Mouse (Mus musculus): ENCODE measurements at regions not wholly inside any gene's neighbourhood (a gene's known extent, or its start where the extent isn't known, plus 50 kb on each side); places are given as distances from the start of the nearest gene placed in this dataset.
"Not testable (repeated sequence)": the region's sequence is repeated elsewhere in the genome, so short reads cannot be mapped to it uniquely, and the experiment has no call there.

DNA sequence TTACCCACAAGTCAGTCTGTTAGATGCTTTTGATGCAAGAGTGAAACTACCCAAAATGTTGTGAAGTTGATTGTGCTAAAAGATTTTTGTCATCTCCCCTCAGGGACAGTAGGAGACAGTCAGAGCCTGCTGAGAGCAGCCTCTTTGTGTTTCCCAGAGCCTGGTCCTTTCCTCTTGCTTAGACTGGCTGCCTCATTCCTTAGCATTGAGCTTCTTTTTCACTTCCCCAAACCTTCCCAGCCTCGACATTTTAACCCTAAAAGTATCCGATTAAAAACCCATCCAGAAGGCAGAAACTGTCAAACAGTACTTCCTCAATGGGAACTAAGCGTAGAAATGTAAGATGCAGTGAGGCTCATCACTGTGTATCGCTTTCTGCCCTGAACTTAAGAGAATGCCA, 104.0 kb upstream of the Gadl1 start:
- DNase-seq: no peak

DNA sequence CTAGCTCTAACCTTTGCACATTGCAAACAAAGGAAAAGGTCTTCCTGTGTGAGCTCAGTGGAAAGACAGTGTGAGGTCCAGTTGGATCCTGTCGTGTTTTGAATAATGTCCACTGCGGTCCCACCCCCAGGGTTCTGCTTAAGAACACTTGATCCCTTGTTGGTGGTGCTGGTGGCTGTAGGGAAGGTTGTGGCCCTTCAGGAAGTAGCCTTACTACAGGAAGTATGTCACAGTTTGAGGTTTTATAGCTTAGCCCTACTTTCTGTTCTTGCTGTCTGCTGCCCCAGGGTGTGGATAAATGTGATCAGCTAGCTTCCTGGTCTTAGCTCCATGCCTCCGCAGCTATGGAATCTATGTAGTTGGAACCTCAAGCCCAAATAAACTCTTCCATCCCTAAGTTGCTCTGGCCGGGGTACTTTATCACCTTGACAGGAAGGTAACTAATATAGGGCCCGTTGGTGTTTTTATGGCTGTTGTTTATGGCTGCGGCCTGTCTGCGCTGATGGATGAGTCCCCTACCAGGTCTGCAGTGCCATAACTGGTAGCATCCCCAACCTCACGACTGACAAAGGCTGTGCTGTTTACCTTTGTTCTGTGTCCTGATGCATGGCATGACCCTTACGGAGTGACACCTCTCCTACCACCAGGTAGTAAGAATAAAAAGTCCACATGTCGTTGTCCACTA, 103.1 kb upstream of the Gadl1 start:
- DNase-seq: no peak

DNA sequence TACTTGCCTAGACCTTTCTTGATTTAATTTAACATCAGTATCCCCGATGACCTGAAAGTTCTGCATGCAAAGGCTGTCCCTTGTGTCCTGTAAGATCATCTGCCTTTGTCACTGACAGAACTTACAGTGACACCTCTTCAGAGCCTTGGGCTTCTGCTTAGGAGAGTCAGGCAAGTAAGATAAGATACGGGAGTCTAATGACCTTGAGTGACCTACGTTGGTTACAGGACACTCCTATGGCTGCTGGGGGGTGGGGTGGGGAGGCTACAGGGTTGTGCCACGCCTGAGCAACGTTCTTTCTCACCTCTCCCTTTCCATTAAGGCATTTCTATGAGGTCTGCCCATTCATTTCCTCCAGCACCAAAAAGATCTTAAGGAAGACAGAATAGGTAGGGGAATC, 69.1 kb upstream of the Gadl1 start:
- no peak for DNase-seq

DNA sequence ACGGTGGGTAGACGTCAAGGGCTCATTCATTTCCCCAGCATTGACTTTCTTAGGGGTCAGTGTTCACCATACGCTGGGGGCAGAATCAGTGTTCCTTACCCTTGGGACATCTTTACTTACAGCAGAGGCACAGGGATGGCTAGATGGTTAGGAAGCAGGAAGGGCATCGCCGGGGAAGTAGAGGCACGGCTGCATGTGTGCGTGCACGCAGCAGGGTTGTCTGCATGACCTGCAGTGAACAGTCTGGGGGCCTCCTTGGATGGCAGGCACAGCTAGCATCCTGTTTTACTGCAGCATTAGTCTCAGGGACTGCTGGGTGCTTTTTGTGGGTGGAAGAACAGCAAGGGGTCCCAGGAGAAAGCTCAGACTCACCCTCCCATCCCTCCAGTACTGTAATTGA, 68.5 kb upstream of the Gadl1 start:
- no peak for DNase-seq

DNA sequence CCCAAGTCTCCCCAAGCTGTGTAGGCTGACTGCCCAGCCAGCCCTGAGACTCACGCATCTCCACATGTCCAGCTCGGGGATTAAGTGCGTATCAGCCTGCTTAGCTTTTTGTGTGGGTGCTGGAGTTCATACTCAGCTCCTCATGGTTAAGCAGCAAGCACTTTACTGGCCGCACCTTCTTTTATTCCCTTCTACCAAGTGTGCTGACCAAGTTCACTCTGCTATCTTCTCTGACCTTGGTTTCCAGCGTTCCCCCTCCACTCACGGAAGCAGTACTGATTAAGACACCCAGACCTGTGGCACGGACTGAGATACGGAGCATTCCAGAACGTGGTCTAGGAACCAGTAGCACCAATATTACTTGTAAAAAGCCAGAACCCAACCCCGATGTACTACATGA, 67.6 kb upstream of the Gadl1 start:
- no peak for DNase-seq

DNA sequence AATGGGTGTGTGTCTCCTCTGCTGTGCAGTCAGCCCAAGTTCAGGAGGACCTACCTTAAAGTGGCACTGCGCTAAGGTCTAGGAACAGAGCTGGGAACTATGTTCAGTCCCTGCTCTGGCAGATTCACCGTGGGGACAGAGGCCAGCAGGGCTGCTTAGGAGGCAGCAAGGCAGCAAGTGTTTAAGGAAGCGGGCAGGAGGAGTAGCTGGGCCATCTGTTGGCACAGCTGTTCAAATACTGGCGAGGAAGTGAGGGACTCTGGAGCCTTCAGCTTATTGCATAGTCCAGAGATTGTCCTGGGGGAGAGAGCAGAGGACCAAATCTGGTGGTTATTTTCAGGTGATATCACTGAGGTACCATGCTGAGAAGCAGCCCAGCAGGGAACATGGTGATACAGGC, 64.9 kb upstream of the Gadl1 start:
- no peak for DNase-seq

DNA sequence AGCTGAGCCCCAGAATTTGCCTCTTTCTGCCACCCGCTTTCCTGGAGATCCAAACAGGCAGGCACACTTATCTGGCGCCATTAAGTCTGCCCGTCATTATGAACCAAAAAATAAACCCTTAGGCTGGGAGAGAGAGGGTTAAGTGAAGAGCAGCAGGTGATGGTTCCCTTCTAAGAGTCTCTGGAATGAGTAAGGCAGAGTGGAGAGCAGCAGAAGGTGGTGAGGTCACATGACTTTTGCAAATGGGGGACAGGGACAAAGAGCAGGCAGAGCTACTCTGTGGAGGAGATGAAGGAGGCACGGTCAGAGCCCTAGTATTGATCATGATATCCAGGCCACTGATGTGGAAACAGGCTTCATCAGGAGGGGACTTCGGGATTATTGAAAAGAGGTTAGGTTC, 64.2 kb upstream of the Gadl1 start:
- DNase-seq: no peak

DNA sequence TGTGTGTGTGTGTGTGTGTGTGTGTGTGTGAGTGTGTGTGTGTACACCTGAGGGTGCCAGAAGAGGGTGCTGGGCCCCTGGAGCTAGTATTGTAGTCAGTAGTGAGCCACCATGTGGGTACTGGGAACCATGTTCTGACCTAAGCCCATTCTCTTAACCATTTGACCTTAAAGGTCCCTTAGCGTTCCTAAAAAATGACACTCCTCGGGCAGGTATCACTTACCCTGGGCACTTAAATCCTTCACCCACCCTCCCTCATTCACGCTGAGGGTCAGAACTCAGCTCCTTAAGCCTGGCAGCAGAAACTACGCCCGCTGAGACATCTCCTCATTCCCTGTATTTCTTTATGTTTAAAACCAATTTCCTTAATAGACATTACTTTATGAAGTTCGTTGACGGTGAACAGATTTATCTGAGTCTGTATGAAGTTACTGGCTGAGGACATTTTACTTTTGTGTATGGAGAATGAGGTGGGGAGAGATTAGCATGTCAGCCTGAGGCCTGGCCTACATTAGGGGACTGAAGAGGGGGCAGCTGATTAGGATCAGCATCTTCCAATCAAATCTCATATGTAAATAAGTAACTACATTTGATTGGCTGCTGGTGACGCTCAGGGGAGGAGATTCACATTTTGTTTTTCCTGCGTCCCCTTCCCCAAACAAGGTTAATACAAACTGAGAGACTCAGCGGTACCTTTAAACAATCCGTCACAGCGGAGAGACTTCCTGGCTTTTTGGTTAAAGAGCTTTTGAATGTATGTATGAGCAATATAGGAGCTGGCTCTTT, 61.8 kb upstream of the Gadl1 start:
- DNase-seq: no peak

DNA sequence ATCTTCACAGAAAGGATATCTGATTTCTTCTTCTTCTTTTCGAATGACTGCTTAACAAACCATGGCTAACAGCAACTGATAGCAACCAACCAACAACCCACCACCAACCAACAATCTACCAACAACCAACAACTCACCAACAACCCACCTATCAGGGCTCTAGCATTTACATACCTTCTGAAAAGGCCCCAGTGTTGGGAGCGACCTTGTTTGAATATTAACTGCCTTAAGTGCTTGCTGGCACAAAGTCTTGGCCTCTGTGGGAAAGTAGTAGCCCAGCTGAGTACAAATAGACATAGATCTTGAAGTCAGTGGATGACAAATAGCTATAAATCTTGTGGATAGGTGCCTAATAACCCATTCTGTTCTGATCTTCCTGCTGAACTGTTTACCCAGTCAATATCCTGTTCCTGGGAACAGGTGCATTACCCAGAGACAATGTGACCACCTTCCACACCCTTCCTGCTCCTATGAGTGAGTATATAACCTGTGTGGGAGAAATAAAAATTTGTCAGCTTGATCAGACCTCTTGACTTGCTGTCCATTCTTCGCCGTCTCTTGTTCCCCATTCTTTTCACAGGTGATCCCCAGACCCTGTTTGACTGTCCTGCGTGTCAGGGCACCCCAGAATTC, 55.9 kb upstream of the Gadl1 start:
- DNase-seq: not testable (repeated sequence)

DNA sequence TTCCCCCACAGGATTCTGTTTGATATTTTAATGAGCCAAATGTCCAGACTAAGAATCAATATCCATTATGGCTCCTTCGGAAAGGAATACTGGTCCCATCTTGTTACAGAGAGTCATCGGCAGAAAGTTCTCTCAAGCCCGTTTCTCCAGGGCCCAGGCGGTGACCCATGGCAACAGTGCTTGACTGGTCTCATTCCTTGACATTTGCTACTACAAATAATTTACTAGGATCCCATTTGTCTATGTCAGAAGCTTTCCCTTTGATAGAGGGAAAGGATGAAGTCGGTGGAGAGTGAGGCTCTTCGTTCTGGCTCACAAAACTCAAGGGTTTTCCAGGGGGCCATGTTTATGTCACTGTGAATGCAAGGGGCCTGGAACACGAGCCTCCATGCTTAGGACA, 52.0 kb upstream of the Gadl1 start:
- DNase-seq: no peak

DNA sequence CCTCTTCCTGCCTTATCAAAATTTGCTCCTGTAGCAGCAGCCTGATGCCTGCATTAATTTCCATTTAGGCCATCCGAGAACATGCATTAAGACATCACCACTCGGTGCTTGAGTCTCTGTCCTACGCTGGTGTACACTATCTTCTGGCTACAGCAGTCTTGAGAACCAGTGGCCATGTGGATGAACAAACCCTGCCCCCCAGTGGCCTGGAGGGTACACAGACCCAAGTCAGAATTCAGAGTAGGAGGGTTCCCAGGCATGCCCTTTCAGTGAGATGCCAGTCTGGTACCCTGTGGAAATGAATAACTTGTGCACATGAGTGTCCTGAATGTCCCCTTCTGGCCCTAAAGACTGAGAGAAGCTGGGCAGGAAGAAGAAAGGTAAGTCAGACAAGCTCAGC, 50.4 kb upstream of the Gadl1 start:
- no peak for DNase-seq
